Mouse (Mus musculus): Measurements from ENCODE around the gene Cgrrf1. TPM values are rescaled to one million over a fixed set of nuclear protein-coding genes. Genes with fewer than 3 reads are reported as not detected.
A peak's percentile ranks its signal among the peaks of the same experiment; 100 is the strongest.
"Not testable (repeated sequence)": the region's sequence is repeated elsewhere in the genome, so short reads cannot be mapped to it uniquely, and the experiment has no call there.

Cgrrf1 gene
- polyA plus RNA-seq, 1 experiment from 2014 or later = 25.4 TPM

DNA sequence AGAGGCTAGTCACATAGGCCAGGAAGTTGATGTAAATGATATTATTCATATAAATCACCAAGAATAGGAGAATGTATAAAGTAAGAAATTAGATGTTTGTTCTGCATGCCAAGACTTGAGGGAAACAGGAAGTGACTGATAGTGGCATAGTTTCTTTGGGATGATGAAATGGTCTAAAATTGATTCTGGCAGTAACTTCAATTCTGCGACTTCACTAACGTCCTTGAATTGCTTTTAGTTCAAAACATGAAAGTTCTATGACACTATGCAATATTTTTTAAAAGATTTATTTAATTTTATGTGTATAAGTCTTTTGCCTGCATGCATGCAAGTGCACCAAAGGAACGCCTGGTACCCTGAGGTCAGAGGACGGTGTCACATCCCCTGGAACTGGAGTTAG lies 28.7 kb upstream of the Cgrrf1 start:
- H3K9me3 ChIP-seq = no peaks in the 10 kb centered on the region
- no peak overlapping the region for H3K4me2 ChIP-seq
- H3K4me1 ChIP-seq = peaks cover 6% of the 10 kb centered on the region; the same call in 1 of the 2 replicates
- no peak for ATAC-seq (ENCODE audit: extremely low read depth, insufficient number of reproducible peaks, low FRiP score, low TSS enrichment)
- peaks cover 34% of the 10 kb centered on the region for H3K36me3 ChIP-seq
- no peak overlapping the region for H3K9ac ChIP-seq
- WGBS = 84% methylated on average over 4 of the region's 4 CpGs
- H3K4me3 ChIP-seq = no peak overlapping the region
- no peak overlapping the region for H3K27ac ChIP-seq (replicated peaks)
- no peaks in the 10 kb centered on the region for H3K27me3 ChIP-seq (replicated peaks)

DNA sequence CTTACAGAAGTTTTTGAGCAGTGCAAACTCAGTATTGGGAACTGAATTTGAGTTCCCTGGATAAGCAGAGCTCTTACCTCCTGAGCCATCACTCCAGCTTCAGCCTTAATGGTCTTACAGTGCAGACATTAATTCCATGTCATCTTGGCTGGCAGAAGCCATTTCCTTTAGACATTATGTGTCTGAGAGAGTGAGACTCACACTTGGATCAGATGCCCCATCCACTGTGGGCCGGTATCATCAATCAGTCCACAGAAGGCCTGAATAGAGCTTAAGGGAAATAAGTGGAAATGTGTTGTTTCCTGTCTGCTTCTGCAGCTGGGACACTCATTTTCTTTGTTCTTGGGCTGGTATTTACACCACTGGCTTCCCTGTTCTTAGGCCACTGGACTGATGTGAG lies 28.1 kb upstream of the Cgrrf1 start:
- Histone ChIP-seq H3K9me3 (no peaks in the 10 kb centered on the region), H3K27me3 (replicated peaks) (no peaks in the 10 kb centered on the region), H3K27ac (replicated peaks) (no peak overlapping the region), H3K4me1 (peaks cover 6% of the 10 kb centered on the region; the same call in 1 of the 2 replicates), H3K4me3 (no peak overlapping the region), H3K4me2 (no peak overlapping the region), H3K36me3 (peaks cover 35% of the 10 kb centered on the region), H3K9ac (no peak overlapping the region)
- ATAC-seq (ENCODE audit: extremely low read depth, insufficient number of reproducible peaks, low FRiP score, low TSS enrichment) = no peak
- WGBS = 78% methylated on average over 1 of the region's 1 CpGs

DNA sequence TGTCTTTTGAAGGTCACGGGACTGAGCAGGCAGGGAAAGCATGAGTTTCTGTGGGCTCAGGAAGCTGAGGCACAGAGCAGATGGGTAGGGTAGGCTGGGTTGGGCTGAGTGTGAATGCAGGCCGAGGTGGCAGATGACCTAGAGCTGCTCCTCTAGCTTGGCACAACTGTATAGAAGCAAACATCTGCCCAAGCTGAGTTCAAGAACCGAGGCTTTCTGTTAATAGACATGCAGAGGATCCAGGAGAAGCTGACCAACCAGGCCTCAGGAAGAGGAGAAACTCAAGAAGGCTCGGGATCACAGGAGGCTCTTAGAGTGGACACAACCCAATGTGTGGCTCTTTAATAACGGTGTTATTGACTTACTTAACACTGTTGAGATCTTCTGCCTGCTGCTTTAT lies 25.7 kb upstream of the Cgrrf1 start:
- ATAC-seq (ENCODE audit: extremely low read depth, insufficient number of reproducible peaks, low FRiP score, low TSS enrichment) = no peak
- no peak overlapping the region for H3K4me3 ChIP-seq
- H3K27ac ChIP-seq (replicated peaks) = no peak overlapping the region
- H3K4me2 ChIP-seq = no peak overlapping the region
- 0 out of 2 replicates have a peak, but pooled peaks cover 6% of the 10 kb centered on the region for H3K4me1 ChIP-seq
- 82% methylated on average over 5 of the region's 5 CpGs for WGBS
- H3K9ac ChIP-seq = no peak overlapping the region
- H3K9me3 ChIP-seq = no peaks in the 10 kb centered on the region
- H3K27me3 ChIP-seq (replicated peaks) = no peaks in the 10 kb centered on the region
- H3K36me3 ChIP-seq = peaks cover 45% of the 10 kb centered on the region

DNA sequence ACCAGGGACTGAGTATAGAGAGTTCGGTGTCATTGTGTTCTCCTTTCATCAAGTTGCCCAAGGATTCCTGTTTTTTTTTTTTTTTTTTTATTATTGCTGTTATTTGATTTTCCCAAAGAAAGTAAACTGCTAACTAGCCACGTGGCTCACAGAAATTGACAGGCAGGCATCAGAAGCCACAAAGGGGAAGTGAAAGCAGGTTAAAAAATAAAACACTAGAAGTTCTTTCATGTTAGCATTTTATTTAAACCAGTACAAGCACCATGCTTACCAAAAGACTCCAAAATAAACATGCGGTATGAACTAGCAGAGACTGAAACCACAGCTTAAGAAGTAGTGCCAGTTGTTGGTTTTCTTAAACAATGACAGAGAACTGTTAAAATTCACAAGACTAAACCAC lies 24.0 kb upstream of the Cgrrf1 start:
- no peak overlapping the region for H3K4me3 ChIP-seq
- H3K27me3 ChIP-seq (replicated peaks) = no peaks in the 10 kb centered on the region
- H3K4me2 ChIP-seq = no peak overlapping the region

DNA sequence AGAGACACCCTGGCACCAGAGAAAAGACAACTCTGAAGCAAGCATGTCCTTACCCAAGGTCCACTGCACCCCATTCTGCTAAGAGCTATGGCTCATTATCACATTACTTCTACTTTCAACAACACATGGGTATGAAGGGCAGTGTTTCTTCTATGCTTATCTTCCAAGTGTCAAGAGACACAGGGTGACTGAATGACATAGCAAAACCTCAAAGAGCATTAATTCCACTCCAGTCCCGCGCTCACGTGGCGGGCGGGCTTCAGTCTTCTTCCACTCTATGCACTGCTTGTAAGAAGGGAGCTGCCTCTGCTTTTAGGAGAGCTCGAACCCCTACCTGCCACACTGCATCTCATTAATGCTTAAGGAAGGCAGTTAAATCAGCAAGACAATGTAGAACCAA lies 16.3 kb upstream of the Cgrrf1 start:
- H3K27me3 ChIP-seq (replicated peaks) = no peaks in the 10 kb centered on the region
- H3K4me1 ChIP-seq = peaks cover 24% of the 10 kb centered on the region
- H3K4me2 ChIP-seq = 0 out of 2 replicates have a peak overlapping the region, but pooled peaks have one; percentile 10
- WGBS = 46% methylated on average over 6 of the region's 6 CpGs
- ATAC-seq (ENCODE audit: extremely low read depth, insufficient number of reproducible peaks, low FRiP score, low TSS enrichment) = peak; percentile 70; the same call in 1 of the 2 replicates
- H3K9ac ChIP-seq = no peak overlapping the region
- H3K9me3 ChIP-seq = no peaks in the 10 kb centered on the region
- H3K36me3 ChIP-seq = peaks cover 61% of the 10 kb centered on the region
- H3K4me3 ChIP-seq = no peak overlapping the region
- no peak overlapping the region for H3K27ac ChIP-seq (replicated peaks)

More for the DNA sequence above, 24.0 kb upstream of the Cgrrf1 start:
- WGBS = 83% methylated on average over 3 of the region's 3 CpGs
- no peak overlapping the region for H3K27ac ChIP-seq (replicated peaks)
- H3K9ac ChIP-seq = no peak overlapping the region
- H3K4me1 ChIP-seq = 0 out of 2 replicates have a peak, but pooled peaks cover 6% of the 10 kb centered on the region
- no peak for ATAC-seq (ENCODE audit: extremely low read depth, insufficient number of reproducible peaks, low FRiP score, low TSS enrichment)
- no peaks in the 10 kb centered on the region for H3K9me3 ChIP-seq
- peaks cover 61% of the 10 kb centered on the region for H3K36me3 ChIP-seq

DNA sequence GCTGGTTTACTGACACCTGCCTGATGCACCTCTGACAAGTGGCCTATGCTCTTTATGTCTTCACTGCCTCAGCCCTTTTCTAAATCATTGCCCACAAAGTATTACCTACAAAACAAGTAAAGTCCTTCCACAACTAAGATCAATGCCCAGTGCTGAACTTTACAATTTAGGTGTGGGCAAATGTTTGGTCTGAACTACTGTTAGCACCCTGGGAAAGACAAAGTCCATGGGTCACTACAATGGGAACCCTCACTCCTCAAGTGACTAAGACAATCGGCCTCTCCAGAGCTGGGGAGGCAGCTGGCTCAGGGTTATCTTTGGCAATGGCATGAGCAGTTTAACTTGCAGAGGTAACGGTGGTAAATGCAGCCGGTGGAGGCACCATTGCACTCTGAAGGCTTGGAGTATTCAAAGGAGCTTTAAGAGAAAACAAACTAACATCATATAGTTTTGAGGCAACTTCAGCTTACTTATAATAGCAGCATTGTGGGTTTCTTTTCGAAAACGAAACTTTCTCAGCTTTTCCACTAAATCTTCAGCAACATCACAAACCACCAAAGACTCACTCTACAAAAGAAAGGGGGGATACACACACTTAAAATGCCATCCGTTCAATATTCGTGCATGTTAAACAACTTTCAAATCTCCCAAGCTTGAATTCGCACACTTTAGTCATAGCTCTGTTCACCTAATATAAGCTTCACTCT lies 14.9 kb upstream of the Cgrrf1 start:
- no peak for ATAC-seq (ENCODE audit: extremely low read depth, insufficient number of reproducible peaks, low FRiP score, low TSS enrichment)
- Histone ChIP-seq H3K9me3 (no peaks in the 10 kb centered on the region), H3K9ac (no peak overlapping the region), H3K4me1 (peaks cover 31% of the 10 kb centered on the region), H3K4me2 (no peak overlapping the region), H3K27ac (replicated peaks) (no peak overlapping the region), H3K36me3 (peaks cover 48% of the 10 kb centered on the region), H3K27me3 (replicated peaks) (no peaks in the 10 kb centered on the region), H3K4me3 (no peak overlapping the region)
- 83% methylated on average over 8 of the region's 8 CpGs for WGBS

DNA sequence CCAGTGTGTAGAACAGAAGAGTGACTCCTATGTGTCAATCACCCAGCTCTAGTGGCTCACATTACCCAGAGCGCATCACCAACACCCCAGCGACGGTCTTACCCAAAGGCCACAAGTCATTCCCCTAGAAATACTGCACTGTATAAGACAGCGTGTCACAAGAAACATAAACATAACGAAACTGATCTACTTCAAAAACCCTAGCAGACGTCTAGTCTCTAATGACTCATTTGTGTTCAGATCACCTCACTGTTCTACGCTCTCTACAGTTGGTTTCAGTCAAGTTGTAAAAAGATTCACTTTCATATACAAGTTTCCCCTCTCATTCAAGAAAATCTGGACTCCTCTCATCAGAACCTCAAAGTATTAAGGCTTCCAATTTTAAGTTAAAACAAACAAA lies 13.2 kb upstream of the Cgrrf1 start:
- Histone ChIP-seq H3K4me1 (peaks cover 35% of the 10 kb centered on the region), H3K4me3 (no peak overlapping the region), H3K27ac (replicated peaks) (no peak overlapping the region), H3K9me3 (no peaks in the 10 kb centered on the region), H3K36me3 (peaks cover 32% of the 10 kb centered on the region), H3K27me3 (replicated peaks) (no peaks in the 10 kb centered on the region), H3K9ac (no peak overlapping the region), H3K4me2 (no peak overlapping the region)
- 91% methylated on average over 7 of the region's 7 CpGs for WGBS
- ATAC-seq (ENCODE audit: extremely low read depth, insufficient number of reproducible peaks, low FRiP score, low TSS enrichment) = no peak

DNA sequence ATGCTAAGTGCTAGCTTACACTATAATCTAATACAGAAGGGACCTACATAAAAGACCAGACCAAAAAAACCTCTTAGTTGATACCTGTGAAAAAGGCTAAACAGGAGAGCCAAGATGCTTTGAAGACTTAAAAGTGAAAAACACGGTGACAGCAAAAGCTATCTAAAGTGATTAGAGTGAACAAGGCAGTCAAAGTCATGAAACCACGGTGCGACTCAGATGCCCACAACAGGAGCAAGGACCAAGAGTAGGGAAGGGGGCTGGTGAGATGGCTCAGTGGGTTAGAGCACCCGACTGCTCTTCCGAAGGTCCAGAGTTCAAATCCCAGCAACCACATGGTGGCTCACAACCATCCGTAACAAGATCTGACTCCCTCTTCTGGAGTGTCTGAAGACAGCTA lies 12.0 kb upstream of the Cgrrf1 start:
- H3K9me3 ChIP-seq; H3K9ac ChIP-seq; ATAC-seq (ENCODE audit: extremely low read depth, insufficient number of reproducible peaks, low FRiP score, low TSS enrichment); H3K27ac ChIP-seq (replicated peaks); H3K4me3 ChIP-seq; H3K27me3 ChIP-seq (replicated peaks): not testable (repeated sequence)
- 83% methylated on average over 5 of the region's 6 CpGs for WGBS
- peak overlapping the region; percentile 93; the same call in 1 of the 2 replicates for H3K4me2 ChIP-seq
- H3K4me1 ChIP-seq = peaks cover 35% of the 10 kb centered on the region
- H3K36me3 ChIP-seq = peaks cover 23% of the 10 kb centered on the region

DNA sequence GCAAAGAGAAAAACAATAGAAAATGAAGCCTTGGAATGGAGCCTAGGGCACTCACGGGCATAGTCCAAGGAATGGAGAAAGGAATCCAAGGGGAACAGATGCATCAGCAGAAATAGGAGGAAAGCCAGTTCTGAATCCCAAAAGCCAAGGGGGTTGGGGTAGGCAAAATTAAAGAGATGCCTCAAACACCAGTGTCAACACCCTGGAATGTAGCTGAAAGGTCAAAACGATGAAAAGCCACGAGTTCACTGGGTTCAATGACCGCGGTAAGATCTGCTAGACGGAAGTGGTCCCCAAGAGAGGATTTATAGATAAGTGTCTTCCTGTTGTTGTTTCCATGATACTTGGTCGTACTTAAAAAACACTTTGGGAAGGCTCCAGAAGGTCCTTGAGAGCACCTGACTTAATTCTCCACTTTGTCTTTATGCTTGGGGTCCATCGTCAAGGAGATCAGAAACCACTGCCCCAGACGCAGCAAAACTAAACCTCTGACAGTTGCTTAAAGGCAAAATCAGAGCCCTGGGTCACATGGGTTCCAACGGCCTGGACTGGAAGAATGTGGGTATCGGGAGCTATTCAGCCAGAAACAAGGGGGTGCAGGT lies 10.6 kb upstream of the Cgrrf1 start:
- H3K36me3 ChIP-seq = peaks cover 14% of the 10 kb centered on the region
- WGBS = under 1% methylated on average over 11 of the region's 11 CpGs
- peak overlapping the region; percentile 93 for H3K4me2 ChIP-seq
- peak overlapping the region; percentile 94 for H3K27ac ChIP-seq (replicated peaks)
- H3K9ac ChIP-seq = peak overlapping the region; percentile 94
- H3K4me3 ChIP-seq = peak overlapping the region; percentile 88
- H3K4me1 ChIP-seq = peaks cover 23% of the 10 kb centered on the region
- ATAC-seq (ENCODE audit: extremely low read depth, insufficient number of reproducible peaks, low FRiP score, low TSS enrichment) = peak; percentile 30; the same call in 1 of the 2 replicates
- H3K27me3 ChIP-seq (replicated peaks) = no peaks in the 10 kb centered on the region
- no peaks in the 10 kb centered on the region for H3K9me3 ChIP-seq

DNA sequence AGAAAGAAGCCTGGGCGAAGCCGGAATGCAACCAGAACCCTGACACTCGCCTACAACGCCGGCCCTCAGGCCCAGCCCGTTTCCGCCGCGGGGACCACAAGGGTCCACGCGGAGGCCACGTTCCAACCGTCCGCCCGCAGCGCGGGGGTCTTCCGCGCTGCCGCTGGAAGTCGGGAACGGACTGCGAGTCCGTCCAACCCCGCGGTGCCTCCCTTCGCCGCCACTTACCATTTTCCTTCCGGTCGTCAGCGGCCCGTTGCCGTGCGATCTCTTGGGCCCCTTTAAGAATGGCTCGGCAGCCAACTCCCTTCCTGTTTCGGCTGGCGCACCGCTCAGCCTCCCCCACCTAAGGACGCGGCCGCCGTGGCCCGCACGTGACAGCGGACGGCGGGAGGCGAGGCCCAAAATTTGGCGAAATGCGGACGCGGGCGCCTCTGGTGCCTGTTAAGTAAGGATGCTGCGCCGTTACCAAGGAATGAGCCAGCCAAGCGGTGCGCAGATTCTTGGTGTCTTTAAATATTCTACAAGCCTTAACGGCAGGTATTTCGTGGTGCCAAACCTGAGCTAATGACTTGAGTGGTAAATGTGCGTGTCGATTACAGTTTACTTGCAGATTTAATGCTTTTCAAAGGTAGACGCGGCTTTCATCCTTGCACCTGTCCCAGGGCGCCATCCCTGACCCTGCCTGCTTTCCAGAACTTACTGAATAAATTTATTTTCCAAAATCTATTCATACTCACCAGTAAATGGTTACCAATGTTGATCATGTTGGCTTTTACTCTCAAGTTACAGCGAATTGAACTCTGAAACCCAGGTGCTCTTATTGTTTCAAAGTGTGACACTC lies 9.8 kb upstream of the Cgrrf1 start, which contains the start of gene Gmfb:
Gene Gmfb, minus strand, starts transcription at position 370 of the 844 bp plus-strand sequence.
- H3K27ac ChIP-seq (replicated peaks) = peak within 1 kb of the TSS; percentile 94
- peak within 1 kb of the TSS; percentile 94 for H3K9ac ChIP-seq
- H3K4me1 ChIP-seq = peaks cover 23% of the 10 kb centered on the region
- peaks cover 6% of the 10 kb centered on the region for H3K36me3 ChIP-seq
- peak within 1 kb of the TSS; percentile 88 for H3K4me3 ChIP-seq
- under 1% methylated on average over 65 of the region's 65 CpGs for WGBS
- ATAC-seq (ENCODE audit: extremely low read depth, insufficient number of reproducible peaks, low FRiP score, low TSS enrichment) = peak; percentile 77
- no peaks in the 10 kb centered on the region for H3K9me3 ChIP-seq
- H3K4me2 ChIP-seq = peak within 1 kb of the TSS; percentile 93
- no peaks in the 10 kb centered on the region for H3K27me3 ChIP-seq (replicated peaks)

DNA sequence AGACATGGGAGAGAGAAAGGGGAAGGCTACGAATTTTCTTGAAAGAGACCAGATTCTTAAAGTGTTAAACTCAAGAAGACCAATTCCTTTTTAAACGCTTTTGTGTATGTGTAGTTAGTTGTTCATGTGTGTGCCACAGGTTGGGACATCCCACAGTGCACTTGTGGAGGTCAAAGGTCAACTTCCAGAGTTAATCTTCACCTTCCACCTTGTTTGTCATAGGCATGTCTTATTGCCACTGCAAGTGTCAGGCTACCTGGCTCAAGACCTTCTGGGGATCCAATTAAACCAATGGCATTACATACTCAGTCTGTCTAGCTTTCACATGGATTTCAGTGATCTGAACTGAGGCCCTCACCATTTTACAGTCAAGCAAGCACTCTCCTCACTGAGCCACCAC lies 7.9 kb upstream of the Cgrrf1 start:
- no peak overlapping the region for H3K4me3 ChIP-seq
- H3K4me1 ChIP-seq = peaks cover 23% of the 10 kb centered on the region
- no peaks in the 10 kb centered on the region for H3K27me3 ChIP-seq (replicated peaks)
- H3K9ac ChIP-seq = no peak overlapping the region
- no peak for ATAC-seq (ENCODE audit: extremely low read depth, insufficient number of reproducible peaks, low FRiP score, low TSS enrichment)
- H3K36me3 ChIP-seq = no peaks in the 10 kb centered on the region
- H3K27ac ChIP-seq (replicated peaks) = no peak overlapping the region
- whole genome bisulfite sequencing = 61% methylated on average over 2 of the region's 2 CpGs
- H3K9me3 ChIP-seq = no peaks in the 10 kb centered on the region
- no peak overlapping the region for H3K4me2 ChIP-seq
